In genomic region chr2:24697281-24697980, GRCm38 (mm10) we compare ENCODE assay signal across 23 mouse cellular contexts.
"Had no signal": no experiment of that assay in that cellular context is flagged by ENCODE, and none has a peak within 500 bp of the region (broad histone marks: within the 10 kb centered on the region; RNA-seq: fewer than 3 reads in every experiment).

No protein-coding gene starts in this region.

- H3K4me2 ChIP-seq: heart, embryonic 12.5 days; hindbrain, embryonic 13.5 days; hindbrain, embryonic 15.5 days; intestine, embryonic 15.5 days; kidney, embryonic 15.5 days; limb, embryonic 13.5 days; limb, embryonic 15.5 days had no signal

- H3K9ac ChIP-seq: heart, embryonic 12.5 days; hindbrain, embryonic 13.5 days; hindbrain, embryonic 15.5 days; intestine, embryonic 15.5 days; kidney, embryonic 15.5 days; limb, embryonic 13.5 days; limb, embryonic 15.5 days had no signal

- DNase-seq: gastrocnemius, postnatal 14 days; gastrocnemius, postnatal 36 days; heart, adult 18-20 months; heart, postnatal 10 days; heart, postnatal 36 days; kidney, adult 11 months; kidney, adult 2 months; kidney, adult 9 months; kidney, postnatal 14 days; kidney, postnatal 36 days; layer of hippocampus, adult 9-11 months; layer of hippocampus, postnatal 36 days; left cerebral cortex, postnatal 4 days had no signal

- ATAC-seq: forebrain, embryonic 16.5 days; hindbrain, postnatal 0 days; intestine, embryonic 15.5 days had no signal

- H3K27ac ChIP-seq: hindbrain, embryonic 13.5 days; hindbrain, embryonic 15.5 days; hindbrain, postnatal 0 days; intestine, embryonic 15.5 days; kidney, embryonic 15.5 days; kidney, postnatal 0 days; limb, embryonic 13.5 days; limb, embryonic 15.5 days had no signal

- H3K27me3 ChIP-seq: heart, embryonic 12.5 days; hindbrain, embryonic 13.5 days; hindbrain, embryonic 15.5 days; intestine, embryonic 15.5 days; kidney, embryonic 15.5 days; limb, embryonic 13.5 days; limb, embryonic 15.5 days had no signal

- H3K4me3 ChIP-seq: heart, embryonic 12.5 days; hindbrain, embryonic 13.5 days; hindbrain, embryonic 15.5 days; intestine, embryonic 15.5 days; kidney, embryonic 15.5 days; limb, embryonic 13.5 days; limb, embryonic 15.5 days had no signal

- H3K36me3 ChIP-seq: heart, embryonic 12.5 days; intestine, embryonic 15.5 days; kidney, embryonic 15.5 days; limb, embryonic 13.5 days; limb, embryonic 15.5 days had no signal

- H3K4me1 ChIP-seq: heart, embryonic 12.5 days; hindbrain, embryonic 13.5 days; hindbrain, embryonic 15.5 days; intestine, embryonic 15.5 days; kidney, embryonic 15.5 days; limb, embryonic 13.5 days; limb, embryonic 15.5 days had no signal

- H3K9me3 ChIP-seq: heart, embryonic 12.5 days; hindbrain, embryonic 13.5 days; hindbrain, embryonic 15.5 days; intestine, embryonic 15.5 days; kidney, embryonic 15.5 days; limb, embryonic 13.5 days; limb, embryonic 15.5 days had no signal
